Mouse (Mus musculus): ENCODE results near the gene Raver2.
"Not testable (repeated sequence)": the region's sequence is repeated elsewhere in the genome, so short reads cannot be mapped to it uniquely, and the experiment has no call there.

The Raver2 gene

GRCm38 (mm10) chr4:101068786-101069153 lies at the start of gene Raver2:
Gene Raver2 (plus strand): TSS chr4:101068983.
- peak; percentile 89 for DNase-seq

GRCm38 (mm10) chr4:101020596-101020995 lies 48.2 kb upstream of the Raver2 start, which contains the start of gene Gm10577:
Gene Gm10577 (minus strand): TSS chr4:101020696.
- no peak for DNase-seq

DNA sequence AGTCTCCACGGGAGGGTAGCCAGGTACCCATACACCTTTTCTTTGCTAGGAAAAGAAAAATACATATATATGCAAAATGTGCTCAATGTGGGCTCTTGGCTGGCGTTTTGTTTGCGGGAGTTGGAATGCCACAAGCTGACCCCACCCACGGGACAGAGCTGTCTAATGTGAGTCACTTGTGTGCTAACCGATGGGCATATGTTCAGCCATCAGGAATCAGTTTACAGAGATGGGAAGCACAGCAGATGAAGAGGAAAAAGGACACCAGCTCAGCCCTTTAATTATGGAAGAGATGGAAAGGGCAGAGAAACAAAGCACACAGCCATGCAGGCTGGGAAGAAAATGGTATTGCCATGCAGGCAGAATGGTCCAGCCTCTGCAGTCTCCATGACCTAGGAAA lies 42.2 kb upstream of the Raver2 start:
- no peak for DNase-seq

GRCm38 (mm10) chr4:101026995-101027394 lies 41.8 kb upstream of the Raver2 start:
- DNase-seq, result no peak

DNA sequence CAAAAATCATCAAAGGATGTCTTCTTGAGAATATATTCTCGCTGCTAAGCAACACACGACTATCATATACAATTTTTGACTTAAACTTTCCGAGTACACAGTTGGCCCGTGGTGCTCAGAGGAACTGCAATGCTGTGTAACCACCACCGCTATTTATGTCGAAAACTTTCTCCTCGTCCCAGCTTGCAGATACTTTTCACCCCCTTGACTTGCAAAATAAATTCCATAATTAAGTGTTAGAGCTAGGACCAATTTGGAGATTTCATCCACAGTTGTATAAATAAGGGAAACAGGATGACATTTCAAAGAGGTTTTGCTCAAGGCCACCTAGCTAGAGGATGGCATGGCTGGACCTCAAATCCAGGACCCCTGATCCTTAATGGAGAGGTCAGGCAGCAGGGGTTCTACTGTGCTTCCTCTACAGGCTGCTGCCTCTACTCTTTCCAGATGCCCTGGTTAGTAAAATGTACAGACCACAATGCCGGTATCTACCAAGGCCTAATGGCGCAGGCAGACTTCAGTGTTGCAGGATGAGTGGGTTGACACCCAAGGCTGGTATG lies 40.9 kb upstream of the Raver2 start:
- DNase-seq, result no peak

- no peak for DNase-seq
Measured at GRCm38 (mm10) chr4:101033047-101033446, 35.7 kb upstream of the Raver2 start.

- no peak for DNase-seq
Measured at GRCm38 (mm10) chr4:101035131-101035530, 33.7 kb upstream of the Raver2 start.

GRCm38 (mm10) chr4:101037156-101037555 lies 31.6 kb upstream of the Raver2 start:
- DNase-seq, result no peak

GRCm38 (mm10) chr4:101043691-101044090 lies 25.1 kb upstream of the Raver2 start:
- DNase-seq, result no peak

DNA sequence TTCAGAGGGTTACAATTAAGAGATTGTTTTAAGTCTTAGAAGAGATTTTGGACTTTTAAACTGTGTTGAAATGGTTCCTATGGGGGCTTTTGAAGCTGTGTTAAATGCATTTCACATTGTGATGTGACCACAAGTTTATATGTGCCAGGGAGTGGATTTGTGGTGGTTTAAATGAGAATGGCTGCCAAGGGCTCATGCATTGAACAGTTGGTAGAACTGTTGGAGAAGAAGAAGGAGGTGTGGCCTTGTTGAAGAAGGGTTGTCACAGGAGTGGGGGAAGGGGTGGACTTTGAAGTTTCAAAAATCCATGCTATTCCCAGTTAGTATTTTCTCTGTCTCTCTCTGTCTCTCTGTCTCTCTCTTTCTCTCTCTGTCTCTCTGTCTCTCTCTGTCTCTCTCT lies 24.6 kb upstream of the Raver2 start:
- DNase-seq, result no peak

- no peak for DNase-seq
Measured at GRCm38 (mm10) chr4:101046576-101046975, 22.2 kb upstream of the Raver2 start.

DNA sequence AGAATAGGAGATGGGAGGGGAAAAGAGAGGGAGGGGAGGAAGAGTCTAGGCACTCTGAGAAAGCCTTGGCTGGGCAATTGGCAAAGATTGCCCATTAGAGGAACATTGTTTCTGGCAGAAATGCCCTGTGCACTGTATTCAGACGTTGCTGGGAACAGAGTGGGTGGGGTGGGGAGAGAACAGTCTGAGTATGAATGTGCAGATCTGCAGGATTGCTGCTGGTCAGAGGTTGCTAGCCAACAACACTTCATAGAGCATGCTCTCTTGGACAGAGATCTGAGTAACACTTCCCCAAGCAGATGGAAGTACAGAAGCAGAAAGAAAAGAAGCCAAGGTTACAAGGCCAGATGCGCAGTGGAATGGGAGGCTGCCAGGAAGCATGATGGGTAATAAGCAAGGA lies 6.6 kb upstream of the Raver2 start:
- DNase-seq, result no peak

DNA sequence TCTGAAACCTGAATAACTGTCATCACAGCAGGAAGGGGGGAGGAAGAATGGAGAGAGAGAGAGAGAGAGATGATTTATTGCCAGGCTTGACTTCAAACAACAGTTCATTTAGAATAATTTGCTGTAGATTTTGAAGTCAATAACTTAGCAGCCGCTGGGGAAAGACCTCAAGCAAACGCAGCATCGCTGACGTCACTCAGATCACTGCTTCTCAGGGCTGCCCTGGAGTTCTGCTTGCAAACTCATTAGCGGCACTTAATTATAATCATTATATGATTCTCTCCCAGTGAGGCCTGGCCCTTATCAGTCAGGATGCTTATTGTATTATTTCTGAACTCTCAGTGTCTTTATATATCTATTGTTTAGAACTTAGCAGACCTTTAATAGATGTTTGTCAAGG lies 2.4 kb upstream of the Raver2 start:
- no peak for DNase-seq

GRCm38 (mm10) chr4:101069154-101069971 lies 580 bp downstream of the Raver2 start:
- DNase-seq, result peak; percentile 60

DNA sequence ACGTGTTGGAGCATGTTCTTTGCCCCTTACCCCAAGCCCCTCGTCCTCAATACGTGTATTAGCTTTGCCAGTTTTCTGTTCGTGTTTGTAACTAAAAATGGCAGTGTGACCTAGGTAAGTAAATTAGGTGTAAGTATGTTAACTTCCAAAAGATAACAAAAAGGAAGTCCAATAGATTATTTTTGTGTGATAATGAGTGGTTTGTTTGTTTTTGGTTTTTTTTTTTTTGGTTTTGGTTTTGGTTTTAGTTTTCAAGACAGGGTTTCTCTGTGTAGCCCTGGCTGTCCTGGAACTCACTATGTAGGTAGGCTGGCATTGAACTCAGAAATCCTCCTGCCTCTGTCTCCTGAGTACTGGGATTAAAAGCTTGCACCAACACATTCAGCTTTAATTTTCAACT lies 2.8 kb downstream of the Raver2 start:
- no peak for DNase-seq

DNA sequence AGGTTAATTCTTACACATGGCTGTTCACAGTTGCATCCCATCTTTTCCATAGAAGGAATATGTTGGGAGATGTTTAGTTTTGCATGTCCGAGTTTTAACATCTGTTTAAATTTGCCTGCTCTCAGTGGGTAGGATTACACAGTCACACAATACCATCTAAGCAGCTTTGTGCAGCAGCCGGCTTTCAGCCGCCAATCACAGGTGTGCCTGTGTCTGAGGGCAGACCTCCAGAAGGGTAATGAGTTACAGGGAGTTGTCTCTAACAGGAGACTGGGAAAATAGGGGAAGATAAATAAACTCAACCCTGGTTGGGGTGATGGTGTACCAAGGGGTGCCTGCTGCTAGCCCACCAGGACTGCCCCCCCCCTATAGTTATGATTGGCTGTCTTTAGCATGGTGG lies 7.6 kb downstream of the Raver2 start:
- no peak for DNase-seq

GRCm38 (mm10) chr4:101080016-101080415 lies 11.2 kb downstream of the Raver2 start:
- DNase-seq, result no peak

GRCm38 (mm10) chr4:101082176-101082888 lies 13.5 kb downstream of the Raver2 start:
- no peak for DNase-seq

- no peak for DNase-seq
Measured at GRCm38 (mm10) chr4:101084863-101085262, 16.1 kb downstream of the Raver2 start.

DNA sequence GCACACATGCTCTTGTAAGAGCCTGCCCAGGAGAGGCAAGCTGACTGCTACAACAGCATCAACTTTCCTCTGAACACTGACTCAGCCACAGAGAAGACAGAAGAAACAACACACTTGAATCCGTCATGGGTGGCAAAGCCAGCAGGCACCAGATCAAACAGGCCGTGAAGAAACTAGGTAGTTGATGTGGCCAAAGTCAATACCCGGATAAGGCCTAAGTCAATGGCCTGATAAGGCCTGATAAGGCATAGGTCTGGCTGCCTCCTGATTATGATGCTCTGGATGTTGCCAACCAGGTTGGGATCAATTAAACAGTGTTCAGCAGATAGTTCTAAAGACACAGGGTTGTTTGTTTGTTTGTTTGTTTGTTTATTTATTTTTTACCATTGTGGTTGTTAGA lies 17.3 kb downstream of the Raver2 start:
- DNase-seq, result no peak

- DNase-seq, result no peak
Measured at GRCm38 (mm10) chr4:101087721-101088120, 18.9 kb downstream of the Raver2 start.

DNA sequence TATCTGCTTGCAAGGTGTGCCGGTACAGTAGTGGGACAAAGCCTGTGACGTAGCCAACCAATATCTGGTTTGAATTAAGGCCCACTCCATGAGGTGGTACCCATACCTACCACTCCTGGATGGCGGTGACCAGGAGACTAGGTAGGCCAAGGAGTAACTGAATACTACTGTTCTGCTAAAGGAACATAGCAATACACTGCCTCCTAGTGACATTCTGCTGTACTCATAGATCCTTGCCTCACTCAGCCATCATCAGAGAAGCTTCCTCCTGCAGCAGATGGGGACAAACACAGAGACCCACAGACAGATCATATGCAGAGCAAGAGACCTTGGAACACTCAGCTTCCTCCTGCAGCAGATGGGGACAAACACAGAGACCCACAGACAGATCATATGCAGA lies 21.8 kb downstream of the Raver2 start:
- DNase-seq, result not testable (repeated sequence)

GRCm38 (mm10) chr4:101093292-101093691 lies 24.5 kb downstream of the Raver2 start:
- no peak for DNase-seq

DNA sequence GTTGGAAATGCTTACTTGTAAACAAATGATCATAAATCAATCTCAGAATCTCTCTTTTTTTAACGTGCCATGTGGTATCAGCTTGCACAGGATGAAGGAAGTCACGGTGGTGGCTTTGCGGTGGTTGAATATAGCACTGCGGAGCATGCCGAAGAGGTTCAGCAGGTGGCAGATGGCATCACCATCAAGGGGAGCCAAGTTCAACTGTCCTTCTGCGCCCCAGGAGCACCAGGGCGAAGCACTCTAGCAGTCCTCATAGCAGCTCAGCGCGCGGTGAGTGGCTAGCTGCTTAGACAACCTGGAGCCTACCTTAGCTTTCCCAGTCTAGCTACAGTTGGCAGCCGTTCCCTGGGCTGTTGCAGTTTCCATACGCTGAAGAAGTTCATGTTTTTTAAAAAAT lies 38.3 kb downstream of the Raver2 start:
- peak; percentile 14 for DNase-seq
